9 mouse cellular contexts compared by ENCODE assay signal in genomic region chr4:100407261-100407874, GRCm38 (mm10).
DNase-seq lines count a peak whose midpoint lies in the region; ATAC-seq and TF ChIP-seq lines count a peak whose summit lies in the region.
"Had no signal": no experiment of that assay in that cellular context is flagged by ENCODE, and none has a peak within 500 bp of the region (broad histone marks: within the 10 kb centered on the region; RNA-seq: fewer than 3 reads in every experiment).

No protein-coding gene starts in this region.

- no peaks in the 10 kb centered on the region for H3K36me3 ChIP-seq in MEL (ENCODE audit: control insufficient read depth in 1 of 2, insufficient read depth in 2 of 2, low read length in 2 of 2)
- H3K36me3 ChIP-seq in heart, embryonic 15.5 days: peaks cover 8% of the 10 kb centered on the region; the same call in 1 of the 2 replicates

- no peak for TF ChIP-seq EP300 in MEL (IDR thresholded peaks at IDR 0.05; ENCODE audit: low read depth in 1 of 2, low read length in 2 of 2)

- H3K9ac ChIP-seq in MEL (ENCODE audit: control insufficient read depth, low read depth, low read length, poor library complexity, severe bottlenecking): no peak overlapping the region
- no peak overlapping the region for H3K9ac ChIP-seq in heart, embryonic 15.5 days

- TF ChIP-seq POLR2A in MEL (IDR thresholded peaks at IDR 0.05; ENCODE audit: control insufficient read depth in 1 of 2, insufficient read depth in 1 of 2, low read depth in 1 of 2, low read length in 2 of 2, poor library complexity in 1 of 2): no peak
- TF ChIP-seq POLR2A in lung, adult 2 months (IDR thresholded peaks at IDR 0.05; ENCODE audit: borderline replicate concordance, extremely low read depth, low read depth, low read length): no peak

- no peaks in the 10 kb centered on the region for H3K27me3 ChIP-seq in MEL (ENCODE audit: control insufficient read depth in 1 of 2, insufficient read depth in 2 of 2, low read length in 2 of 2)
- no peaks in the 10 kb centered on the region for H3K27me3 ChIP-seq in heart, embryonic 15.5 days

- peak; percentile 44 for TF ChIP-seq RAD21 in MEL (IDR thresholded peaks at IDR 0.05; ENCODE audit: low read depth, low read length)

- no peaks in the 10 kb centered on the region for H3K9me3 ChIP-seq in MEL (replicated peaks; ENCODE audit: insufficient read depth, low read length)
- no peaks in the 10 kb centered on the region for H3K9me3 ChIP-seq in heart, embryonic 15.5 days (replicated peaks)

- WGBS in heart, embryonic 15.5 days: 30% methylated on average over 9 of the region's 9 CpGs
- 23% methylated on average over 9 of the region's 9 CpGs for WGBS in lung, adult 2 months

- TF ChIP-seq CTCF in MEL (IDR thresholded peaks at IDR 0.05 in 2 of 3, conservative IDR thresholded peaks at IDR 0.05 in 1 of 3; ENCODE audit: control insufficient read depth in 1 of 3, insufficient read depth in 1 of 3, low read depth in 2 of 3, low read length in 3 of 3, poor library complexity in 1 of 3, severe bottlenecking in 1 of 3): peak; percentile 43 to 49 (median 45)
- TF ChIP-seq CTCF in lung, adult 2 months (IDR thresholded peaks at IDR 0.05; ENCODE audit: insufficient read depth, low read length): peak; percentile 40; the same call in 1 of the 2 replicates

- H3K79me2 ChIP-seq in MEL (ENCODE audit: control insufficient read depth, insufficient read depth, low read length, poor library complexity): no peaks in the 10 kb centered on the region

- no peaks in the 10 kb centered on the region for H3K4me1 ChIP-seq in MEL (ENCODE audit: control insufficient read depth in 1 of 2, insufficient read depth in 2 of 2, low read length in 2 of 2)
- peaks cover 5% of the 10 kb centered on the region; the same call in 1 of the 2 replicates for H3K4me1 ChIP-seq in heart, embryonic 15.5 days (replicated peaks)
- H3K4me1 ChIP-seq in lung, adult 2 months (ENCODE audit: control insufficient read depth, insufficient read depth, low read length): no peaks in the 10 kb centered on the region

- no peak overlapping the region for H3K27ac ChIP-seq in MEL (ENCODE audit: control insufficient read depth, low read depth, low read length)
- peak overlapping the region; percentile 47; the same call in 1 of the 2 replicates for H3K27ac ChIP-seq in heart, embryonic 15.5 days
- H3K27ac ChIP-seq: macrophage had no signal

- no peak overlapping the region for H3K4me3 ChIP-seq in MEL (ENCODE audit: control insufficient read depth in 1 of 2, insufficient read depth in 1 of 2, low read depth in 2 of 2, low read length in 2 of 2)
- no peak overlapping the region for H3K4me3 ChIP-seq in heart, embryonic 15.5 days
- H3K4me3 ChIP-seq in lung, adult 2 months (replicated peaks; ENCODE audit: extremely low read depth, low read depth, low read length): no peak overlapping the region

- ATAC-seq in heart, embryonic 15.5 days (replicated peaks; ENCODE audit: insufficient number of reproducible peaks, insufficient read depth, low FRiP score, low read depth): no peak
- no peak for ATAC-seq in inflammation-experienced regulatory T-cells, adult 6 months

- no peak overlapping the region for H3K4me2 ChIP-seq in heart, embryonic 15.5 days

- peak; percentile 16 for DNase-seq in MEL (ENCODE audit: low read depth, low spot score)
- peak; percentile 84 for DNase-seq in adrenal gland, postnatal 14 days
- DNase-seq in embryo, embryonic 9.5 days (ENCODE audit: extremely low spot score): peak; percentile 69
- peak; percentile 78 to 89 for DNase-seq in kidney, postnatal 36 days
- peak; percentile 70 for DNase-seq in lung, adult 2 months
- peak; percentile 58 for DNase-seq in right cerebral cortex, postnatal 25 days

TF ChIP-seq in MEL, 35 proteins besides CTCF, POLR2A, EP300 and RAD21:
- peak; percentile 6; the same call in 1 of the 2 replicates for TF ChIP-seq ZC3H11A (IDR thresholded peaks at IDR 0.05; ENCODE audit: low read depth, low read length)
- TF ChIP-seq ZNF384 (IDR thresholded peaks at IDR 0.05; ENCODE audit: low read depth, low read length): peak; percentile 89
- TF ChIP-seq SMC3 (IDR thresholded peaks at IDR 0.05; ENCODE audit: low read depth, low read length): peak; percentile 60
- TF ChIP-seq USF2 (IDR thresholded peaks at IDR 0.05; ENCODE audit: borderline replicate concordance in 1 of 2, insufficient read depth in 1 of 2, low read depth in 1 of 2, low read length in 2 of 2): no peak

Comparison
In these comparisons a context has a peak if more than half of its experiments do, and no peak if none do; other contexts are left out.
1. DNase-seq: peak in every context shown above with its lines; median percentile 84 in adrenal gland, postnatal 14 days; 84 in kidney, postnatal 36 days; 70 in lung, adult 2 months; 69 in embryo, embryonic 9.5 days; 58 in right cerebral cortex, postnatal 25 days; 16 in MEL.